Mouse (Mus musculus) kidney, postnatal 14 days (tissue): ENCODE data around the gene Specc1l.

ENCODE experiments used
- DNase-seq: peaks from one replicate; pipeline ENCODE4 v3.0.0; 2022; ENCODE audit warnings: mixed read lengths

Gene Specc1l

DNA sequence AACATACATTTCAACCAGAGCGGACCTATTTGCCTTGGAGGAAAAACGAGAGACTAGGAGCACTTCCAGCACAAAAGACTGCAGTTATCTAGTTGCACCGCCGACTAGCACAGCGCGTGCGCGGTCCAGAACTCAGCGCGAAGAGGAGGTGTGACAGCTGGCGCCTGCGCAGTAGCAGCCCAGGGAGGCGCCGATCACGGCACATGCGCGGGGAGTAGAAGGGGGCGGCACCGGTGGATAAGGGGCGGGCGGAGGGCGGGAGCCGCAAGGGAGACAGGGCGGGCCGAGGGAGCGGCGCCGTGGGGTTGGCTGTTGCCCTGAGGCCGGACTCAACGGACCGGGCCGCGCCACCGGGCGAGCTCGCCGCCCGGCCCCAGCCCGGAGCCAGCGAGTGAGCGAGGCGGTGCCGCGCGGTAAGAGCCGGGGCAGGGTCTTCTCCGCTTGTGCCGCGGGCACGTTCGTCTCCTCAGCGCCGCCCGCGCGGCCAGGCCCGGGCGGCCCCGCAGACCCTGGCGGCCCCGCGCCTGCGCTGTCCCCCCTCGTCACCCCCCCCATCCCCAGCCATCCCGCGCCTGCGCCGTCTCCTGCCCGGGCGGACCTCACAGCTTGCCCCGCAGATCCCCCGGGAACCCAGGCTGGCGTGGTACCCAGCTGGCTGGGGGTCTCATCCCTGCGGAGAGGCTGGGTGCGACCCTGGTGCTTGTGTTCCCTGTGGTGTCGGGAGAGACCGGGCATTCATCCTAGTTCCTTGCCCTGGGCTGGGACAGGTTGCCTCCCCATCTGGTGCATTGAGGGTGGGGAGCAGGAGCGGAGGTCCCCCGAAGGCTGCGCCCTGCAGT, at the start of gene Specc1l:
Gene Specc1l (plus strand): TSS at position 267 of the 839 bp plus-strand sequence.
- peak; percentile 98 for DNase-seq

DNA sequence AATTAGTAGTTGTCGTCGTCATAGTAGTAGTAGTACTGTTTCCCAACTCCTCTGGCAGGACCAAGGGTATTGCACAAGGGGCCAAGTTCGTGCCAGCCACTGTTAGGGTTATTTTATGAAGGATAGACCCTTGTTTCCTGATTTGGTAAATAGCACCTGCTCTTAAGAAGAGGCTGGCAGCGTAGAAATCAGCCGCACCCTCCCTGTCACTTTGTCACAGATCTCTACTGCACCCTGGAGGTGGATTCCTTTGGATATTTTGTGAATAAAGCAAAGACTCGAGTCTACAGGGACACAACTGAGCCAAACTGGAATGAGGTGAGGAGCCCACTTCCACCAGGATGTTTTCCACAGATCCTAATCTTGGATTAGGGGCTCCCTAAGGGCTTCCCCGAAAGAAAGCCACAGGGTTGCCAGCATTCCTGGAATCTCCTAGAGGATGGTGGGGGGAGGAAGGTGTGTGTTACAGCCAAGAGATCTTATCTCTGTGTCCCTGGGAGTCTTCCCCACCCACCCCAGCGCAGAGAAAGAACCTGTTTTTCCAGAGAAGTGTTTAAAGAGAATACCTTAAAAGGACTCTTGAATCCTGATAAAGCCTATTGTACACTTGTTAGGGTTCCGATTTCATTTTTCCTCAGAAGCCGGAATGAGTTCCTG, 45.9 kb upstream of the Specc1l start:
- DNase-seq: no peak

DNA sequence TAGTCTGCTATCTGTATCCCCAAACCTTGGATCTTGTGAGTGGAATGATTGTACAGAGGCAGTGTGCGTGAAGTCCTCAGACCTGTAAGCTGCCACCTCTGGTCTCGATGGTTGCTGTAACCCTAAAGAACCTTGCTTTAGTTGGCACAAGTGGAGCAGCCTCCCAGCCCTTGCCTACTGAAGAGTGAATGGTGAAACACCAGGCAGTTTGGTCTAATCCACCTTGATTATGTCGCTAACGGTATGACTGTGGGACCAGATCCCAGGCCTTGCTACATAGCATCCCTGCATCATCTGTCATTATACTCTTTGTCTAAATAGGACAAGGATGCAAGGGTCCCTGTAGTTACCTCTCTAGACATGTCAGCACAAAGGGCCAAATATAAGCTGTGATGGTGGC, 45.3 kb upstream of the Specc1l start:
- DNase-seq: no peak

DNA sequence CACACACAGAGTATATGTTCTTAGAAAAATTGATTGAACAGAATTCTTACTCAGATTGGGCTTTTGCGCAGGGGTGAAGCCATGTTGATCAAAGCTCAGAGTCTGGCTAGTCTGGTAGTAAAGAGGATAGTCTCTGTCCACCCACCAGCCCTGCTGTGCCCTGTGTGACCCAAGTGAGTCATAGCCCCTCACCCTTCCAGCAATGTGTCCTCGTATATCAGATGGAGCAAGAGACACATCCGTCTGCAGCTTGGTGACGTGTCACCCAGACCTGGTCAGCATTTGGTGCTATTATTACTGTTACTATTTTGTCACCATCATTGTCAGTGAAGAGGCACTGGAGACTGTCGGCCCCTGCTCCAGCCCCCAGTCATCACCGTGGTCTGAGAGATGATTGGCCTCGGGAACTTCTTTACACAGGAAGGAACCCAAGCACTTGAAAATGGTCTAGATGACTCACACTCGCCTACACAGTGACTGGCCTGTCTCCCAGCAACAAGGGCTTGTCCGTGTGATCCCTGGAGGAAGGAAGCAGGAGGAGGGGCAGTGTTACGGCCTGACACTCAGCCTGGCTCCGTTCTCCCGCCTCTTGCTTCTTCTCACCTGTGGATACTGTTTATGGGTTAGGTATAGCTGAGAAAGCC, 41.5 kb upstream of the Specc1l start:
- peak; percentile 53 for DNase-seq

DNA sequence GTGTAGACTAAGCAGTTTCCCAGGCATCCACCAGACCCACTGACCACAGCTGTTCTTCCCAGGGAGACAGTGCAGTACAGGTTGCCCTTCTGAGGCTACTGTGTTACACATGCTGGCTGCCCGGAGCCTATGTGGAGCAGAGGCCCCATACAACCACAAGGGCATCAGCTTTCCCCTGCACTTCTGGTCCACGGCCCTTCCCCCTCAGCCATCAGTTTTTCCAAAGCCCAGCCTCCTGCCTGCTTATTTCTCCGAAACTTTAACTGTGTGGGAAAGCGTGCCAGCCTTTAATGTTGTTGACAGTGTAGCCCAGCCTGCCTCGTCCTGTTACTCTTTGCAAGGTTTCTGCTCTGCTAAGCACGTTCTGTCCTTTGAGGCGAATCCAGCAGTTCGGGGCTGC, 38.8 kb upstream of the Specc1l start:
- no peak for DNase-seq

DNA sequence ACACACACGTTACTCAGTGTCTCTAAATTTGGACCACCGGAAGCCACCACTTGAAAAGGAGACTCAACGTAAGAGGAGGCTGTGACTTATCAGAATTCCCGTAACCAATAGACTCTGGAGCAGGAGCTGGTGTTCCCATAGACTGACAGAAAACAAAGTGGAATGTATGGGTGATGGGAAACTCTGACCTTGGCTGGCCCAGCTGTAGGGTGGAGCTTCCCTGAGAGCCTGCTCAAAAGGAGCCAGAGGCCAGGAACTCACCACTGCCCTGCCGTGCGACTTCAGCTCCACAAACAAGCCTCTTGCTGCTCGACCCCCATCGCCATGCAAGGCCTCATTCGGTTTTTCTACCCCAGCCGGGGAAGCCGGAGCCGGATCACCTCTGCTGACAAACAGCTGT, 38.2 kb upstream of the Specc1l start:
- no peak for DNase-seq

DNA sequence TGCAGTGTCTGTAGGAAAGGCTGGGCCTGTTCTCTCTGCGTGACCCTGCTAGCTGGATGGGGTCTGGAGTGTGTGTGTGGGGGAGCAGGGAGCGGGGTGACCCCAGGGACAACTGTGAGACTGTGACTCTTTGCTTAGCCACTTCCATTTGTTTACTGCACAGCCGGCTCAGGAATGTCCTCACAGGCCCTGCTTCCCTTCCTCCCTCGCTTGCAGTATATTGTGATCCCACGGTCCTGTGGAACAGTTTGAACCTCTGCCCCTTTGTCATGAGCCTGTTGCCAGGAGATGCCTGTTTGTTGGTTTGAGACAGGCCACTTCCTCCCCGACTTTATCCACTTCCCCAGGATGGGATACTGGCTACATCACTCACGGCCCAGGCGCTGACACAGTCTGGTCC, 35.4 kb upstream of the Specc1l start:
- peak; percentile 48 for DNase-seq

DNA sequence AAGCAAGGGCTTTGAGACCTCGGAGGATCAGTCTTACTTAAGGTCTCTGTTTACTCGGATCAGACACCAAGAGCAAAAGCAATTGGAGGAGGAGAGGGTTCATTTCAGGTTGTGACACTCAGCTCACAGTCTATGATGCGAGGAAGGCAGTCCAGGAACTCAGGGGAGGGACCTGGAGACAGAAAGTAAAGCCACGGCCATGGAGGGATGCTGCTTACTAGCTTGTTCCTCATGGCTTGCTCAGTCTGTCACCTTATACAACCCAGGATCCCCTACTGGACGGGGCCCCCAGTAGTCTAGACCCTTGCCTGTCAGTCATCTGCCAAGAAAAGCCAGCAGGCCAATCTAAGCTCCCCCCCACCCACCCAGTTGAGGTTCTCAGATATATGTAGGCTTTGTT, 33.0 kb upstream of the Specc1l start:
- DNase-seq: no peak

DNA sequence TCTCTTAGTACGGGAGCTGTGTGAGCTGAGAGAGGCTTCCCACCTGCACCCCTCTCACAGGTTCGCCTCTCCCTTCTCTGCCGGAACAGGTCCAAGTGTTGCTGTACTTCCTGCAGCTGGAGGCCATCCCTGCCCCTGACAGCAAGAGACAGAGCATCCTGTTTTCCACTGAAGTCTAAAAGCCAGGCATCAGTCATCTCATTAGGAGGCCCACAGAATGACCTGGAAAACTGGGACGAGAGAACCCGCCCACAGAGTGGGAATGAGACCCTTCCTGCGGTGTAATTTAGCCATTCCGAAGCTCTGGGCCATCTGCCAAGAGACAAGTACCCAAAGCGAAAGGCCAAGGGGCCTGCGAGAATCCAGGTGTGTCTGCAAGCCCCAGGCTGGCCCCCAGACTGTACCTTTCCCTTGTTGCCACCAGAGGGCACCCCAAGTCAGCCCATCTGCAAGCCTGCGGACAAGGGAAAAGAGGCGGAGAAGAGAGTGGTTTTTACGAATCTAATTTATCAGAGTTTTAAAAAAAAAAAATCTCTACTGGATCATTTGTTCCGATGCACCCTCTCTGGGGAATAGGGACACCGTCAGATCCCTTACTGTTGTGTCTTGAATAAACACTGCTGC, 29.6 kb upstream of the Specc1l start:
- peak; percentile 81 for DNase-seq

DNA sequence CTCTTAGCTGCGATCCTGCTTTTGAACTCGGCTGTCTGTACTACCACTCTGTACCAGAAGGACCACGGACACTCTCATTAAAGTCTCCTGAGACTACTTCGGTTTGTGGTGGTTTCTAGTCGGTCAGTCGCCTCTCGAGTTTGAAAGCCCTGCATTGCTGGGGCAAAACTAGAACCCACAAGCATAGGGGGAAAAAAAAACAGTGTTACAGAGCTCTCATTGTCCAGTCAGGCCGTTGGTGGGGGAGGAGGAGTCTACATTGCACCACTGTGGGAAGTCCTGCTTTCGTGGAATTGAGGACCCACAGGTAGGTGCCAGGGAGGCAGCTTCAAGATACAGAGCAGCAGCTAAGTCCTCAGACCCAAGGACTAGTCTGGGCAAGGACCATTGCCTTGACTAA, 27.0 kb upstream of the Specc1l start:
- no peak for DNase-seq

DNA sequence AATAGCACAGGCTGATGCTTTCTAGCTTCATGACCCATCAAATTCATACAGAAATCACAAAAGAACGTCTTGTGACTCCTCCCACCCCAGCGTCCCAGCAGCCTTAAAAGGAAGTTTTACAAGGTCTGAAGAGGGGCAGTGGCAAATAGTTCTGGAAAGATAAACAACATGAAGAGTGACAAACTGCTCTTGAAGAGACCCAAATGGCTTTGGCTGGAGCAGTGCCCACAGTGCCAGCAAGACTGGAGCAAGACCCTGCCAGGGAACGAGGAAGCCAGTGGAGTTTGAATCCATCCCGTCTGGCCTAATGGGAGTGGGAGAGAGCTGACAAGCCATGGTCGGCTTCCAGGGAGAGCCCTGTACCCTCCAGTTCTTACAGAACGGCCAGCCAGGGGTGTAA, 25.3 kb upstream of the Specc1l start:
- no peak for DNase-seq

DNA sequence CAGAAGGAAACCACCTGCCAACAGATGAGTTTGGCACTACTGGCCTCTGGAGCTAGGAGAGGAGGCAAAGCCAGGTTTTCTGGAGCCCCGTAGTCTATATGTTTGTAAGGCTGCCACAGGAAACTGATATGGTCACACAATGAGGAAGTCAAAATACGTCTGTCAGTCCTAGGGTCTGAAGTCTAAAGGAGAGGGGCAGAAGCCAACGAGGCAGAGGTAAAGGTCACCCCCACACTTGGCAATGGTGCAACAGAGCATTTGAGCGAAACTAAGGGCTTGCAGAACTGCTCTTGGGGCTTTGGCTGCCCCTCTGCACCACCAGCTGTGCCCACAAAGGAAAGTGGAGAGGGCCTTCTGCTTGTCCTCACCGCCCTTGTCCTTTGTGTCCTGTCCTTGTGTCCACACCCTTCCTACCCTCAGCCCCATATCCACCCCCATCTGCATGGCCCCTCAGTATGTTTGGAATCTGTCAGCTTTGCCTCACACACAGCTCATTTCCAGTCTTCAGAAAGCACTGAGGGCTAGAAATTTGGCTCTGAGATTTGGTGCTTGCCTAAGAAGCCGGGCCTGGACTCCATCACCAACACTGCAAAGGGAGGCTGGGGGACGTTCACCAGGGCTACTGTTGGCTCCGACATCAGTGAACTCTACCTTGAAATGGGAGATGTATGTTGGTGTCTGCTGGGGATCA, 24.4 kb upstream of the Specc1l start:
- no peak for DNase-seq

DNA sequence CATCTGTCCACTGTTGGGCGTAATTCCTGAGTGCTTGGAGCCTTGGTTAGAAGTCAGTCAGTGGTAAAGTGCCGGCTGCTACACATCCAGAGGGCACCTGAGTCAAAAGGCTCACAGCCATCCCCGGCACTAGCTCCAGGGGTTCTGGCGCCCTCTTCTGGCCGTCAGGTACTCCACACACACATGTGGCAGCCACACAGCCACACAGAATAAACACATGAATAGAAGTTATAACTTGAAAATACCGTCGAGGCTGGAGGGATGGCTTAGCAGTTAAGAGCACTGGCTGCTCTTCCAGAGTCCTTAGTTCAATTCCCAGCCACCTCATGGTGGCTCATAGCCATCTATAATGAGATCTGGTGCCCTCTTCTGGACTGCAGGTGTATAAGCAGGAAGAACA, 20.2 kb upstream of the Specc1l start:
- DNase-seq: no peak

DNA sequence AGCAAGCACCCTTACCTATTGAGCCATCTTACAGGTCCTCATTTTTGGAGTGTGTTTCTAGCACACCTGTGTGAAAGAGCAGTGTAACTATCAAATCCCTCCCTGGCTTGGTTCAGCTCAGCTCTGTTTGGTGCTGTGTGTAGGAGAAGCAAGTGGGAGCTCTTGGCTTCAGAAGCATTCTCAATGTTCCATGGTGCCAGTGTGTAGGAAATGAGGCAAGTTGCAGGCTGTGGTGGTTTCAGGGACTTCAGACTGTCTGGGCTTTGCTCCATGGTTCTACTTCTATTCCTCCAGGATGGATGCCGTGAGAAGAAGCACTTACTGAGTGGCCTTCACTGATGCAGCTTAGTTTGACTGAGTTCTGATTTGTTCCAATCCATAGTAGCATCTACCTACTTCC, 14.1 kb upstream of the Specc1l start:
- no peak for DNase-seq

DNA sequence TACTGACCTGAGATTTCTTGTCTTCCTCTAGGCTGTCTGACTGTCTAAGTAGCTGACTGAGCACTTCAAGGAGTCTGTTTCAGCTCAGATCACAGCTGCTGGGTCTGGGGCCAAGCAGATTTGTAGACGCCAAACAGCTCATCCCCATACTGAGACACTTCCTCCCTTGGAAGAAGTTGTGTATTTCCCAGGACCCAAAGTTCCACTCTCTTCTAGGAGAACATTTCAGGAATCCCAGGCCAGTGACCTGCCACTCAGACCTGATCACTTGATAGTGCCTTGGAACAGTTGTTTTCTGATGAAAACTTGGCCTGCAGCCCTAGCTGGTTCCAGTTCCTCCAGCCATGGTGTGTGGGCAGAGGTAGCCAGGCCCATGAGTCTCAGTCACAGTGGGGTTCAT, 11.1 kb upstream of the Specc1l start:
- DNase-seq: peak; percentile 21

DNA sequence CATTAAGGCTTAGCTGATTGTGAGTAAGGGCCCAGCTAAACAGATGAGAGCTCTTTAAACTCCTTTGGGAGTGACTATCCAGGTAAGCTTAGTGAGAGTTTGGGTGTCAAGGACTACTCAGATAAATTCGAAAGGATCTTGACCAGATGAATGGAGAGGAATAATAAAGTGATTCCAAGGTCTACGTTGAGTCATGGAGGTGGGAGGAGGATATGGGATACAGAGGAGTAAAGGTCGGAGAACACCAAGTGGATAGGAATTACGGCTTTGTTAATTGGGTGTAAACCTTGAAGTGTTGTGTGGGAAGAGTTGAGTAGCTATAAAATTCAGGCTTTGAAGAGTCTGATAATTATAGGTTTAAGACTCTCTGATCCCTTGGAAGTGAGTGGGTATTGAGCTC, 5.7 kb upstream of the Specc1l start:
- DNase-seq: no peak

DNA sequence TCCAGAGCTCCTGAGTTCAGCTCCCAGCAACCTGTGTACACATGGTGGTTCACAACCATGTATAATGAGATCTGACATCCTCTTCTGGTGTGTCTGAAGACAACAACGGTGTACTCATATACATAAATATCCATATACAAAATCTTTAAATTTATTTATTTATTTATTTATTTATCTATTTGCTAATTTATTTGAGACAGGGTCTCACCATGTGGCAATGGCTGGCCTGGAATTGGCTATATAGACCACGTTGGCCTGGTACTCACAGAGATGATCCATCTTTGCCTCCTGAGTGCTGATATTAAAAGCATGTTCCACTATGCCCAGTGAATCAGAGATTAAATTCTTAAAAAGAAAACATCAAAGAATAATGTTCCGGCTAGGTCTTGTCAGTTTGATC, 1.0 kb upstream of the Specc1l start:
- DNase-seq: no peak

DNA sequence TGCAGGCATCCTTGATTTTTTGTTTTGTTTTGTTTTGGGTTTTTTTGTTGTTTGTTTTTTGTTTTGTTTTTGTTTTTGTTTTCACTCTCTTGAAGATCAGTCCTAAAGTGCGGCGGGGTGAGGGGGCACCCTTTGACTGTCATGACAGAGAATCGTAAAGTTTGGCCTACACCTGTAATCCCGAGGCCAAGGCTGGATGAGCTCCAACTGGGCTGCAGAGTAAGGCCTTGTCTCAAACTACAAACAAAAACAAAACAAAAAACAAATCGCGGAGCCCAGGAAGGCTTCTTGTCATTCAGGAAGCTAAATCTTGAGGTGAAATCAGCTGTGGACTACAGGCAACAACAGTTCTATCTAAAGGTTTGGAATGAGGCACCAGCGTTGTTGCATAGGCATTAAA, 1.1 kb downstream of the Specc1l start:
- peak; percentile 25 for DNase-seq

DNA sequence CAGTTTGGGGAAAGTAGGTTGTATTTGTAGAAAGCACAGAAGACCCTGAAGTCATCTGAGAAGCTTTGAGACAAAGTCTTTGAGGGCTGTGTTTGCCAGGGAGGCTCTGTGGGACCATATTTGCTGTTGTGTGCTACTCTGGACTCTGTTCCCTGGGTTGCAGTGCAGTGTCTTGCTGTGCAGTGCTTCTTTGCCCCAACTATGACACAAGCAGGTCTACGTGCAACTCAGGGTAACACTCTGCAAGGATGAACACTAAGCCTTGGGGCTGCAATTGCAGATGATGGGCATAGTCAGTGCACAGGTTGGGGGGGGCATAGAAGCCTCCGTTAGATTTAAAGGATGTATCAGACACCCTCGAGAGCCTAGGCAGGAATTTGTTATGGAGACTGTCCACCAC, 8.8 kb downstream of the Specc1l start:
- no peak for DNase-seq

DNA sequence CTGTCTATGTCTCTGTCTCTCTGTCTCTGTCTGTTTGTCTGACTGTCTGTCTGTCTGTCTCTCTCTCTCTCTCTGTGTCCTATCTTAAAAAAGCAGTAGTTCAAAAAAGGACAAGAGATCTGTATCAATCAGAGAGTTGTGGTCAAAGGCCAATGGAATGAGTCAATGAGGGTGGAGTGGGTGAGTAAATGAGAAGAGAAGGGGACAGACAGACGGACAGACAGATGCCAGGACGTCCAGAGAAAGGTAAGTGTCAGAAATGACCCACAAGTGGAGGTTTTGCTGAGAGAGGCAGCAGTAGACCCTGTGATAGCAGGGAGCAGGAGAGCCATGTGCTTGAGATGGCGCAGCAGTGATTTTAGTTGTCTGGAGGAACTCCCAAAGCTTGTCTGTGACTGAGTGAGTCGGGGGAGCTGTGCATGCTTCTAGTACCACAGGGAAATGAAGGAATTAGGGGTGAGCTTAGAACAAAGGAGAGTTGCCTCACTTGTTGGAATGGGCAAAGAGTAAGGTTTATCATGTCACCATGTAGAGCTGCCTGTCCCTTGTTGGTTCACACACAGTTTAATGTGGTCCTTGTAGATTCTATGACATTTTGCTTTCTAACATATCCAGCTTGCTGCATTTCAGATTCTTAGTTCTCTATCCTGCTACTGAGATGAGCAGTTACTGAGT, 10.2 kb downstream of the Specc1l start:
- no peak for DNase-seq

DNA sequence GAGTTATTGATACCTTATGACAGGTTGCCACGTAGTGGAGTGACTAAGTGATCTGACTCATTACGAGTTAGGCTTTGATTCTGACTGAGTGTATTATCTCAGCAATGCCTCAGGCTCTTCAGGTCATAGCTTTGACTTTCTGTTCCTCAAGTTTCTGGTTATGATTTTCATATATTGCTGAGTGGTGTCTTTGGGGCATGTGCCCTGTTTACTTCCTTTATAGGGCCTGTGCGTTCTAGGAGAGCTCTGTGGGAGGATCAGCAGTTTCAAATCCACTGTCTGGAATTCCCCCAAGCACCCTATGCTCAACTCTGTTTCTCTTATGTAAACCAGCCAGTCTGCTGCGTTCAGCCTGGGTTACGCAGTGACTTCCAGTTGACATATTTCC, 10.7 kb downstream of the Specc1l start:
- DNase-seq: no peak

DNA sequence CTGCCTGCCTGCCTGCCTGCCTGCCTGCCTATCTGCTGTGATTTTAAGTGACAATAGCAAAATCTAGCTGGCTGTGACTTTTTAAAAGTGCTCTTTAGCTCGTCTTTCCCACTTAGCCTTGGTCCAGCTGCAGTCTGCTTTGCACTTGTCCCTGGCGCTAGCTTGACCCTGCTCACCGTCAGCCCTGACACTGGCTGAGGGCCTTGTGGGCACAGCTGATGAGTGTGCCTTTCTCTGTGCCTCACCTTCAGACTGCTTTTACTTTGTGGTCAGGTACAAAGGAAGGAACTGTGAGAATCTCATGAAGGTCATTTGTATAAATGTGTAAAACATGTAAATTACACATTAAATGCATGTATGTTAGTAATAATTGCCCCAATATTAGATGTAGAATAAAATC, 12.3 kb downstream of the Specc1l start:
- DNase-seq: no peak
